Mouse (Mus musculus) midbrain, embryonic 12.5 days (tissue): ENCODE results near the gene Zc3h14. TPM values are rescaled to one million over a fixed set of nuclear protein-coding genes. Genes with fewer than 3 reads are reported as not detected.
A peak's percentile ranks its signal among the peaks of the same experiment; 100 is the strongest.

ENCODE experiments used
- ATAC-seq: fragments of 200-750 bp; cut with Nextera tagmentation; 2 replicates; pipeline ENCODE4 v1.8.0; 2017; ENCODE audit warnings: low read depth, moderate TSS enrichment, moderate library complexity; ENCODE audit not compliant: low FRiP score
- H3K27ac ChIP-seq: fragments of 300-500 bp; sonication (generic); replicated peaks from 2 replicates; pipeline ENCODE4 v1.5.1; 2016; ENCODE audit warnings: mild to moderate bottlenecking
- H3K27me3 ChIP-seq: fragments of 300-500 bp; sonication (generic); 2 replicates; pipeline ENCODE4 v1.6.1; 2016; ENCODE audit warnings: mild to moderate bottlenecking
- H3K36me3 ChIP-seq: fragments of 300-500 bp; sonication (generic); 2 replicates; pipeline ENCODE4 v1.6.1; 2016
- H3K4me1 ChIP-seq: fragments of 300-500 bp; sonication (generic); 2 replicates; pipeline ENCODE4 v1.6.1; 2016
- H3K4me2 ChIP-seq: fragments of 300-500 bp; sonication (generic); replicated peaks from 2 replicates; pipeline ENCODE4 v1.6.1; 2016; ENCODE audit warnings: mild to moderate bottlenecking, moderate library complexity
- H3K4me3 ChIP-seq: fragments of 300-500 bp; sonication (generic); 2 replicates; pipeline ENCODE4 v1.5.1; 2016; ENCODE audit warnings: mild to moderate bottlenecking
- H3K9ac ChIP-seq: fragments of 300-500 bp; sonication (generic); replicated peaks from 2 replicates; pipeline ENCODE4 v1.6.1; 2016; ENCODE audit warnings: mild to moderate bottlenecking, moderate library complexity
- H3K9me3 ChIP-seq: fragments of 300-500 bp; sonication (generic); 2 replicates; pipeline ENCODE4 v1.6.1; 2016; ENCODE audit warnings: mild to moderate bottlenecking
- WGBS: fragments of 180-500 bp; shearing (Covaris S2); methylation state at CpG from one replicate; pipeline ENCODE4 v1.1.7; 2016; 5-methylcytosine and 5-hydroxymethylcytosine counted together
- polyA plus RNA-seq: library from polyadenylated mRNA; unstranded; fragments of >200 nt; fragmentation: Nextera tagmentation; extraction: Ambion mirVana; gene quantifications from 2 replicates; pipeline ENCODE4 v1.2.1, GENCODE M21; 2016

Zc3h14 gene
- 157 and 161 TPM in 2 replicates for polyA plus RNA-seq

DNA sequence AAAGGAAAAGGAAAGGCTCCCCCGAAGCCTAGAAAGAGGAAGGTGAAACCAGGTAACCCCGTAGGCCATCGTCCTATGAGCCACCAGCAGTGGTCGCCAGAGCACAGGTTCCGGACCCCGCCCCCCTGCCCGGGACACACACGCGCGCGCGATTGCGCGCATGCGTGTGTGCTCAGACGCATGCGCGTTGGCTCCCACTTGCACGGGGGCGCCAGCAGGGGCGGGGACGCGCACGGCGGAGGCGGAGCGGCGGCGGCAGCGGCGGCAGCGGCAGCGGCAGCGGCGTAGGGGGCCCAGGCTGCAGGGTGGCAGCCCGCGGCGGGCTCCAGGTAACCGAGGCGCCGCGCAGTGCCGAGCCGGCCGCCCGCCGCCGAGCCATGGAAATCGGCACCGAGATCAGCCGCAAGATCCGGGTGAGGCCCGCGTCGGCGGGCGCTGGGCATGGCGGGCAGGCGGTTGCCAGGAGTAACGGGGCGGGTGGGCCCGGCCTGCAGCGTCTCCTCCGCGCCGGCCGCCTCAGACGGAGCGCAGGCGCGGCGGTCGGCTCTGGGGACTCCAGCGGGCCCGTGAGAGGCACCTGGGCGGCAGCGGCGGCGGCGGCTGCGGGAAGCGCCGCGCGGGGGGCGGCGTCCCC is at the start of gene Zc3h14:
Gene Zc3h14 (plus strand): TSS at position 219 of the 634 bp plus-strand sequence.
- no peaks in the 10 kb centered on the region for H3K36me3 ChIP-seq
- peak within 1 kb of the TSS; percentile 70 for H3K4me2 ChIP-seq
- H3K27ac ChIP-seq: peak within 1 kb of the TSS; percentile 94
- H3K27me3 ChIP-seq: no peaks in the 10 kb centered on the region
- H3K9me3 ChIP-seq: no peaks in the 10 kb centered on the region
- peaks cover 24% of the 10 kb centered on the region for H3K4me1 ChIP-seq
- peak; percentile 94 for ATAC-seq
- peak within 1 kb of the TSS; percentile 89 for H3K9ac ChIP-seq
- 1% methylated on average over 54 of the region's 87 CpGs for WGBS
- peak within 1 kb of the TSS; percentile 95 for H3K4me3 ChIP-seq

- H3K36me3 ChIP-seq: peaks cover 38% of the 10 kb centered on the region
- H3K9me3 ChIP-seq: no peaks in the 10 kb centered on the region
- no peaks in the 10 kb centered on the region for H3K4me1 ChIP-seq
- no peak overlapping the region for H3K9ac ChIP-seq
- no peak overlapping the region for H3K4me3 ChIP-seq
- WGBS: 90% methylated on average over 5 of the region's 5 CpGs
- no peak overlapping the region for H3K27ac ChIP-seq
- no peak for ATAC-seq
- H3K4me2 ChIP-seq: no peak overlapping the region
- no peaks in the 10 kb centered on the region for H3K27me3 ChIP-seq
Observed at GRCm38 (mm10) chr12:98697202-98697601, 49.6 kb upstream of the Zc3h14 start.

GRCm38 (mm10) chr12:98701564-98701963 is 45.2 kb upstream of the Zc3h14 start:
- peaks cover 42% of the 10 kb centered on the region for H3K36me3 ChIP-seq
- no peak for ATAC-seq
- no peak overlapping the region for H3K9ac ChIP-seq
- no peaks in the 10 kb centered on the region for H3K27me3 ChIP-seq
- WGBS: 83% methylated on average over 9 of the region's 9 CpGs
- no peaks in the 10 kb centered on the region for H3K9me3 ChIP-seq
- H3K4me3 ChIP-seq: no peak overlapping the region
- no peaks in the 10 kb centered on the region for H3K4me1 ChIP-seq
- no peak overlapping the region for H3K4me2 ChIP-seq
- no peak overlapping the region for H3K27ac ChIP-seq

DNA sequence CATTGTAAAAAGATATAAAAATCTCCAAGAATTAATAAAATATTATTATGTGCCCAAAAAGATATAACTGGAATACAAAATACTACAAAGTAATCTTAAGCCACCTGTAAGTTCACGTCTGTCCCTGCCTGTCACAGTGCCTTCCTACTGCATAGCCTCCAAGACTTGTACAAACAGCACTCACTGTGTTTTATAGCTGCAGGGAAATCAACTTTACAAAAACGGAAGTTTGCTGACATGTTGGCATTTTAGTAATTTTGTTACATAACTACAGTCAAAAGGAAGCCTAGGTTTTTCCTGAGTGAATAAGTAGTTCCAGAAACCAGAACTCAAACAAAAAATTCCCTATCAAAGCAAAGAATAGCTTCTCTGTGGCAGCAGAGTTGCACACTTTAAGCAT is 43.2 kb upstream of the Zc3h14 start:
- Histone ChIP-seq H3K9ac (no peak overlapping the region), H3K4me3 (no peak overlapping the region), H3K36me3 (peaks cover 33% of the 10 kb centered on the region), H3K4me1 (no peaks in the 10 kb centered on the region), H3K4me2 (no peak overlapping the region), H3K27me3 (no peaks in the 10 kb centered on the region), H3K27ac (no peak overlapping the region), H3K9me3 (no peaks in the 10 kb centered on the region)
- WGBS: 91% methylated on average over 2 of the region's 2 CpGs
- ATAC-seq: no peak

DNA sequence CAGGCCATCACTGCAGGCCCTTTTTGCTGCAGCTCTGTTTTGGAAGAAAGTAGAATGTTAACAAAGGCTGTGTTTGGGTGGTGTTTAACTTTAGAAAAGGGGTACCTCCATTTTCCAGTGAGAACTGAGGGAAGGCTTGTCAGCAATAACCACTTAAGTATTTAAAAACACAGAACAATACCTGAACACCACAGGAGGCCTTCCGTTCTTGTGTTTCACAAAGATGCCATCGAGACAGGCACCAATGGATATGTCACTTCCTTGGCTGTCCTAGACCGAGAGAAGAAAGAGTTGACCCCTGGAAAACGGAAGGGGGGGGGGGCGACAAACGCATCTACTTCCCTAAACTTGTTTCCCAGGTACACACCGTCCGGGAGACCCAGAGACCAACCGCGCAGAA is 42.8 kb upstream of the Zc3h14 start:
- Histone ChIP-seq H3K27me3 (no peaks in the 10 kb centered on the region), H3K27ac (no peak overlapping the region), H3K36me3 (peaks cover 34% of the 10 kb centered on the region), H3K4me3 (no peak overlapping the region), H3K4me1 (no peaks in the 10 kb centered on the region), H3K4me2 (no peak overlapping the region), H3K9me3 (no peaks in the 10 kb centered on the region), H3K9ac (no peak overlapping the region)
- ATAC-seq: no peak
- 80% methylated on average over 10 of the region's 10 CpGs for WGBS

GRCm38 (mm10) chr12:98712819-98713218 is 33.9 kb upstream of the Zc3h14 start:
- Histone ChIP-seq H3K27me3 (no peaks in the 10 kb centered on the region), H3K4me1 (peaks cover 8% of the 10 kb centered on the region; the same call in 1 of the 2 replicates), H3K4me3 (no peak overlapping the region), H3K4me2 (no peak overlapping the region), H3K27ac (no peak overlapping the region), H3K36me3 (0 out of 2 replicates have a peak, but pooled peaks cover 6% of the 10 kb centered on the region), H3K9ac (no peak overlapping the region), H3K9me3 (no peaks in the 10 kb centered on the region)
- no peak for ATAC-seq
- 70% methylated on average over 6 of the region's 6 CpGs for WGBS

GRCm38 (mm10) chr12:98713621-98714103 is 33.1 kb upstream of the Zc3h14 start:
- WGBS: 46% methylated on average over 7 of the region's 7 CpGs
- Histone ChIP-seq H3K9ac (no peak overlapping the region), H3K4me2 (no peak overlapping the region), H3K4me3 (no peak overlapping the region), H3K36me3 (0 out of 2 replicates have a peak, but pooled peaks cover 6% of the 10 kb centered on the region), H3K27ac (no peak overlapping the region), H3K4me1 (peaks cover 8% of the 10 kb centered on the region; the same call in 1 of the 2 replicates), H3K27me3 (no peaks in the 10 kb centered on the region), H3K9me3 (no peaks in the 10 kb centered on the region)
- ATAC-seq: no peak

DNA sequence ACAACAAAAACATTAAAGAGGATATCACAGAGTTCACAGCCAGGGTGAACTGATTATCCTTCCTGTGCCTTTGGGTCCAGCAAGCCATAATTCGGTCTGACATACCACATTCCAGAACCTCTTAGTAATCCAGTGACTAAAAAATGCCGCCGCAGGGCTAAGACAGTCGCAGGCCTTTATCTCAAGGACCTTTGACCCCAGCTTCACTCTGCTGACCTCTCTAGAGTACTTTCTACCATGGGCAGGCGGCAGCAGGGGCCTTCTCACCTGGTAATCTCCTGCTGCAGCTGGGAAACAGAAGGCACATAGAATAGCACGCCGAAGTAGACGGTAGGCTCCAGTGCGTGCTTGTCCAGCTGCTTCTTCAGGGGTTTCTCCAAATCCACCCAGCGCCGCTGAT is 32.0 kb upstream of the Zc3h14 start:
- Histone ChIP-seq H3K4me2 (no peak overlapping the region), H3K36me3 (no peaks in the 10 kb centered on the region), H3K27ac (no peak overlapping the region), H3K9me3 (no peaks in the 10 kb centered on the region), H3K27me3 (no peaks in the 10 kb centered on the region), H3K9ac (no peak overlapping the region), H3K4me1 (peaks cover 8% of the 10 kb centered on the region; the same call in 1 of the 2 replicates), H3K4me3 (no peak overlapping the region)
- 7% methylated on average over 11 of the region's 11 CpGs for WGBS
- ATAC-seq: no peak

- peaks cover 11% of the 10 kb centered on the region; the same call in 1 of the 2 replicates for H3K4me1 ChIP-seq
- no peak overlapping the region for H3K27ac ChIP-seq
- H3K9ac ChIP-seq: no peak overlapping the region
- no peak overlapping the region for H3K4me3 ChIP-seq
- no peaks in the 10 kb centered on the region for H3K9me3 ChIP-seq
- no peaks in the 10 kb centered on the region for H3K36me3 ChIP-seq
- no peak for ATAC-seq
- 95% methylated on average over 2 of the region's 2 CpGs for WGBS
- no peaks in the 10 kb centered on the region for H3K27me3 ChIP-seq
- no peak overlapping the region for H3K4me2 ChIP-seq
Observed at GRCm38 (mm10) chr12:98716142-98716541, 30.6 kb upstream of the Zc3h14 start.

DNA sequence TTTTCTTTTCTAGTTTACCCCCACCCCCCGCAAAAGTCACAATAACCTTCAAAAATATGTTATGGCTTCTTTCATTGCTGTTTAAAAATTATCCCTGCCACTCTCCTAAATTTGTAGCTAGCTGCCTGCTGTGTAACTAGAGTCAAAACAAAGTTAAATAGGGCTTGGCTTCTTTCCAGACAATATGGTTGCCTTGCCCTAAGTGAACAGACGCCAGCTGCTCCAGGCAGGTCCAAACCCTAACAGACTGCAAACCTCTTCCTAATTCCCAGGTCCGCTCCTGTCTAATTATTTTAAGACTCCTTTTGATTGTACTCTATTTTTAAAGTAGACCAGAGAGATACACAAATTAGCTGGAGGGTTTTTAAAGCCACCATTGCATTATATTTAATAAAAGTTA is 26.1 kb upstream of the Zc3h14 start:
- Histone ChIP-seq H3K27ac (no peak overlapping the region), H3K4me2 (no peak overlapping the region)

GRCm38 (mm10) chr12:98721030-98721429 is 25.7 kb upstream of the Zc3h14 start:
- Histone ChIP-seq H3K4me2 (no peak overlapping the region), H3K4me3 (no peak overlapping the region), H3K27ac (no peak overlapping the region), H3K9ac (no peak overlapping the region), H3K4me1 (peaks cover 3% of the 10 kb centered on the region; the same call in 1 of the 2 replicates), H3K9me3 (no peaks in the 10 kb centered on the region), H3K27me3 (no peaks in the 10 kb centered on the region), H3K36me3 (0 out of 2 replicates have a peak, but pooled peaks cover 7% of the 10 kb centered on the region)
- no peak for ATAC-seq
- WGBS: 86% methylated on average over 3 of the region's 3 CpGs

More for the DNA sequence above, 26.1 kb upstream of the Zc3h14 start:
- ATAC-seq: no peak
- Histone ChIP-seq H3K9ac (no peak overlapping the region), H3K27me3 (no peaks in the 10 kb centered on the region), H3K4me3 (no peak overlapping the region), H3K36me3 (0 out of 2 replicates have a peak, but pooled peaks cover 7% of the 10 kb centered on the region), H3K9me3 (no peaks in the 10 kb centered on the region), H3K4me1 (peaks cover 3% of the 10 kb centered on the region; the same call in 1 of the 2 replicates)
- WGBS: 81% methylated on average over 3 of the region's 3 CpGs

- ATAC-seq: no peak
- no peak overlapping the region for H3K9ac ChIP-seq
- H3K9me3 ChIP-seq: no peaks in the 10 kb centered on the region
- peaks cover 3% of the 10 kb centered on the region; the same call in 1 of the 2 replicates for H3K4me1 ChIP-seq
- 0 out of 2 replicates have a peak, but pooled peaks cover 11% of the 10 kb centered on the region for H3K36me3 ChIP-seq
- no peak overlapping the region for H3K4me3 ChIP-seq
- no peaks in the 10 kb centered on the region for H3K27me3 ChIP-seq
- no peak overlapping the region for H3K4me2 ChIP-seq
- 95% methylated on average over 7 of the region's 7 CpGs for WGBS
- H3K27ac ChIP-seq: no peak overlapping the region
Observed at GRCm38 (mm10) chr12:98724224-98724623, 22.5 kb upstream of the Zc3h14 start.
